Mouse (Mus musculus) liver, embryonic 16.5 days (tissue): Measurements from ENCODE around the gene Snx18. TPM values are rescaled to one million over a fixed set of nuclear protein-coding genes. Genes with fewer than 3 reads are reported as not detected.

Experiments used
- ATAC-seq: fragments of 200-750 bp; cut with Nextera tagmentation; 2 replicates; pipeline ENCODE4 v1.8.0; 2017; ENCODE audit warnings: low read depth, mild to moderate bottlenecking, moderate number of reproducible peaks, moderate library complexity
- H3K27ac ChIP-seq: fragments of 300-500 bp; sonication (generic); 2 replicates; pipeline ENCODE4 v1.5.1; 2014; ENCODE audit warnings: mild to moderate bottlenecking, low read length
- H3K27me3 ChIP-seq: fragments of 300-500 bp; sonication (generic); 2 replicates; pipeline ENCODE4 v1.6.1; 2014; ENCODE audit warnings: low read depth, low read length, mixed read lengths; ENCODE audit not compliant: control insufficient read depth, insufficient read depth
- H3K36me3 ChIP-seq: fragments of 300-500 bp; sonication (generic); 2 replicates; pipeline ENCODE4 v1.6.1; 2014; ENCODE audit warnings: mild to moderate bottlenecking; ENCODE audit not compliant: control insufficient read depth, insufficient read depth
- H3K4me1 ChIP-seq: fragments of 300-500 bp; sonication (generic); 2 replicates; pipeline ENCODE4 v1.6.1; 2014; ENCODE audit warnings: low read depth, low read length, mixed read lengths; ENCODE audit not compliant: control insufficient read depth
- H3K4me2 ChIP-seq: fragments of 300-500 bp; sonication (generic); 2 replicates; pipeline ENCODE4 v1.6.1; 2014; ENCODE audit warnings: low read depth, low read length, mixed read lengths
- H3K4me3 ChIP-seq: fragments of 300-500 bp; sonication (generic); 2 replicates; pipeline ENCODE4 v1.5.1; 2014; ENCODE audit warnings: low read depth, mild to moderate bottlenecking, low read length
- H3K9ac ChIP-seq: fragments of 300-500 bp; sonication (generic); 2 replicates; pipeline ENCODE4 v1.6.1; 2014; ENCODE audit warnings: low read depth, low read length
- H3K9me3 ChIP-seq: fragments of 300-500 bp; sonication (generic); replicated peaks from 2 replicates; pipeline ENCODE4 v1.6.1; 2016; ENCODE audit warnings: low read length; ENCODE audit not compliant: control insufficient read depth
- WGBS: fragments of 180-500 bp; shearing (Covaris S2); extraction: QIAGEN DNeasy Blood & Tissue Kit; methylation state at CpG from one replicate; pipeline ENCODE4 v1.1.7; 2014; ENCODE audit not compliant: insufficient replicate concordance; 5-methylcytosine and 5-hydroxymethylcytosine counted together
- polyA plus RNA-seq: library from polyadenylated mRNA; unstranded; fragments of >200 nt; fragmentation: Nextera tagmentation; extraction: Ambion mirVana; gene quantifications from 2 replicates; pipeline ENCODE4 v1.2.1, GENCODE M21; 2015

Gene Snx18
- polyA plus RNA-seq, 1 experiment from 2014 or later = 4.7 TPM

GRCm38 (mm10) chr13:113583563-113583962 is 34.8 kb downstream of the Snx18 start:
- no peaks in the 10 kb centered on the region for H3K4me1 ChIP-seq
- no peaks in the 10 kb centered on the region for H3K27me3 ChIP-seq
- H3K9ac ChIP-seq = no peak overlapping the region
- H3K36me3 ChIP-seq = no peaks in the 10 kb centered on the region
- no peak overlapping the region for H3K27ac ChIP-seq
- no peak for ATAC-seq
- 65% methylated on average over 4 of the region's 4 CpGs for WGBS
- H3K9me3 ChIP-seq = no peaks in the 10 kb centered on the region
- H3K4me2 ChIP-seq = no peak overlapping the region
- H3K4me3 ChIP-seq = no peak overlapping the region

GRCm38 (mm10) chr13:113582024-113582423 is 36.3 kb downstream of the Snx18 start:
- no peaks in the 10 kb centered on the region for H3K4me1 ChIP-seq
- ATAC-seq = no peak
- 51% methylated on average over 1 of the region's 1 CpGs for WGBS

GRCm38 (mm10) chr13:113581436-113581835 is 36.9 kb downstream of the Snx18 start:
- no peaks in the 10 kb centered on the region for H3K27me3 ChIP-seq
- WGBS = 68% methylated on average over 5 of the region's 5 CpGs
- no peak overlapping the region for H3K27ac ChIP-seq
- H3K4me3 ChIP-seq = no peak overlapping the region
- ATAC-seq = no peak
- H3K36me3 ChIP-seq = no peaks in the 10 kb centered on the region
- H3K9ac ChIP-seq = no peak overlapping the region
- H3K4me2 ChIP-seq = no peak overlapping the region
- no peaks in the 10 kb centered on the region for H3K9me3 ChIP-seq
- H3K4me1 ChIP-seq = no peaks in the 10 kb centered on the region

More at GRCm38 (mm10) chr13:113582024-113582423, 36.3 kb downstream of the Snx18 start:
- H3K4me2 ChIP-seq = no peak overlapping the region
- H3K27me3 ChIP-seq = no peaks in the 10 kb centered on the region
- no peak overlapping the region for H3K9ac ChIP-seq
- no peaks in the 10 kb centered on the region for H3K9me3 ChIP-seq
- no peak overlapping the region for H3K27ac ChIP-seq
- no peak overlapping the region for H3K4me3 ChIP-seq
- no peaks in the 10 kb centered on the region for H3K36me3 ChIP-seq

GRCm38 (mm10) chr13:113580400-113580790 is 38.0 kb downstream of the Snx18 start:
- Histone ChIP-seq H3K27ac (no peak overlapping the region), H3K4me2 (no peak overlapping the region), H3K9ac (no peak overlapping the region), H3K4me3 (no peak overlapping the region), H3K9me3 (no peaks in the 10 kb centered on the region), H3K4me1 (no peaks in the 10 kb centered on the region), H3K27me3 (no peaks in the 10 kb centered on the region), H3K36me3 (no peaks in the 10 kb centered on the region)
- no peak for ATAC-seq
- 39% methylated on average over 6 of the region's 6 CpGs for WGBS

- no peak overlapping the region for H3K27ac ChIP-seq
- 17% methylated on average over 7 of the region's 7 CpGs for WGBS
- no peaks in the 10 kb centered on the region for H3K4me1 ChIP-seq
- no peaks in the 10 kb centered on the region for H3K9me3 ChIP-seq
- no peaks in the 10 kb centered on the region for H3K36me3 ChIP-seq
- H3K9ac ChIP-seq = no peak overlapping the region
- H3K27me3 ChIP-seq = no peaks in the 10 kb centered on the region
- ATAC-seq = no peak
- no peak overlapping the region for H3K4me3 ChIP-seq
- no peak overlapping the region for H3K4me2 ChIP-seq
Measured at GRCm38 (mm10) chr13:113579788-113580399, 38.5 kb downstream of the Snx18 start.

GRCm38 (mm10) chr13:113574232-113574631 is 44.1 kb downstream of the Snx18 start:
- Histone ChIP-seq H3K27me3 (no peaks in the 10 kb centered on the region), H3K4me1 (no peaks in the 10 kb centered on the region), H3K4me3 (no peak overlapping the region), H3K36me3 (no peaks in the 10 kb centered on the region), H3K27ac (no peak overlapping the region), H3K9ac (no peak overlapping the region), H3K4me2 (no peak overlapping the region), H3K9me3 (no peaks in the 10 kb centered on the region)
- 60% methylated on average over 13 of the region's 13 CpGs for WGBS
- no peak for ATAC-seq

GRCm38 (mm10) chr13:113573377-113573776 is 45.0 kb downstream of the Snx18 start:
- no peak overlapping the region for H3K9ac ChIP-seq
- no peaks in the 10 kb centered on the region for H3K9me3 ChIP-seq
- no peak overlapping the region for H3K4me2 ChIP-seq
- no peaks in the 10 kb centered on the region for H3K4me1 ChIP-seq
- no peak overlapping the region for H3K4me3 ChIP-seq
- ATAC-seq = no peak
- H3K27me3 ChIP-seq = no peaks in the 10 kb centered on the region
- no peak overlapping the region for H3K27ac ChIP-seq
- 56% methylated on average over 2 of the region's 2 CpGs for WGBS
- no peaks in the 10 kb centered on the region for H3K36me3 ChIP-seq

GRCm38 (mm10) chr13:113572046-113572686 is 46.2 kb downstream of the Snx18 start:
- Histone ChIP-seq H3K4me2 (no peak overlapping the region), H3K4me3 (no peak overlapping the region), H3K36me3 (no peaks in the 10 kb centered on the region), H3K27me3 (no peaks in the 10 kb centered on the region), H3K4me1 (no peaks in the 10 kb centered on the region), H3K27ac (no peak overlapping the region), H3K9ac (no peak overlapping the region), H3K9me3 (no peaks in the 10 kb centered on the region)
- WGBS = 40% methylated on average over 9 of the region's 9 CpGs
- no peak for ATAC-seq

- Histone ChIP-seq H3K36me3 (no peaks in the 10 kb centered on the region), H3K27me3 (no peaks in the 10 kb centered on the region), H3K4me1 (no peaks in the 10 kb centered on the region), H3K9ac (no peak overlapping the region), H3K4me2 (no peak overlapping the region), H3K27ac (no peak overlapping the region), H3K4me3 (no peak overlapping the region), H3K9me3 (no peaks in the 10 kb centered on the region)
- ATAC-seq = no peak
- 21% methylated on average over 2 of the region's 2 CpGs for WGBS
Measured at GRCm38 (mm10) chr13:113569526-113569925, 48.8 kb downstream of the Snx18 start.
